Mouse (Mus musculus): ENCODE data around the gene Hoxb1.

GRCm38 (mm10) chr11:96363807-96364206 lies 1.7 kb upstream of the Hoxb1 start:
- no peak for TF ChIP-seq TCF12 (IDR thresholded peaks at IDR 0.05; ENCODE audit: insufficient read depth, poor library complexity, severe bottlenecking)
- TF ChIP-seq TCF3 (IDR thresholded peaks at IDR 0.05; ENCODE audit: insufficient read length, low read depth) = no peak

All from myocyte (in vitro differentiated cells).